Mouse (Mus musculus): Measurements from ENCODE around the gene E2f3. TPM values are rescaled to one million over a fixed set of nuclear protein-coding genes. Genes with fewer than 3 reads are reported as not detected.

Gene E2f3
- total and polyA plus RNA-seq, 2 experiments, result 1.7 to 1.9 TPM

DNA sequence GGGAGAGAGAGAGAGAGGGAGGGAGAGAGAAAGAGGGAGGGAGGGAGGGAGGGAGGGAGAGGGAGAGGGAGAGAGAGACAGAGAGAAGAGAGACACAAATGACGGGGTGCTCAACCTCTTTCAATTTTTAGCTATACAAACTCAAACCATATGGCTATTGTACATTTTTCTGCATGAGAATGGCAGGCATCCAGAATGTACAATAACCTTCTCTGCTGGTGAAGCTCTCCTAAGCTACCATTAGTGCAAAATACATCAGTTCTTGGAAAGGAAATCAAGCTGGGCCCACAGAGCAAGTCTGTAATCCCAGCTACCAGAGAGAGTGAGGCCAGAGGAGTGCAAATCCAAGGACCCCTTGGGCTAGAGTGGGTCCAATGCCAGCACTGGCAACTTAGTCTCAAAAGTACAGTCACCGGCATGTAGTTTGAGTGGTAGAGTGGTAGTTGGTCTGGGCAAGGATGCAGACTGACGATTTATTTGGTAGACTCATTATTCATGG is 42.3 kb downstream of the E2f3 start:
- peaks cover 17% of the 10 kb centered on the region for H3K4me1 ChIP-seq (ENCODE audit: control insufficient read depth, insufficient read depth, low read length)
- no peak for DNase-seq (ENCODE audit: extremely low read depth, low read depth, low spot score)
- no peaks in the 10 kb centered on the region for H3K36me3 ChIP-seq (ENCODE audit: control insufficient read depth, insufficient read depth, low read length)
- 92% methylated on average over 3 of the region's 3 CpGs for WGBS
- no peaks in the 10 kb centered on the region for H3K27me3 ChIP-seq (ENCODE audit: control insufficient read depth, insufficient read depth, low read length)
- no peak overlapping the region for H3K9ac ChIP-seq (ENCODE audit: low read depth, low read length)
- no peak overlapping the region for H3K27ac ChIP-seq (replicated peaks; ENCODE audit: insufficient read depth, low read depth, low read length)
- no peak for TF ChIP-seq POLR2A (IDR thresholded peaks at IDR 0.05; ENCODE audit: extremely low read depth, insufficient read depth, low read length)
- TF ChIP-seq CTCF (IDR thresholded peaks at IDR 0.05; ENCODE audit: low read depth, low read length), result no peak
- no peak overlapping the region for H3K4me3 ChIP-seq (ENCODE audit: insufficient read depth, low read depth, low read length)
- H3K79me2 ChIP-seq (ENCODE audit: control insufficient read depth, insufficient read depth, low read length), result peaks cover 12% of the 10 kb centered on the region; the same call in 1 of the 2 replicates

- Histone ChIP-seq H3K79me2 (ENCODE audit: control insufficient read depth, insufficient read depth, low read length) (peaks cover 8% of the 10 kb centered on the region; the same call in 1 of the 2 replicates), H3K9ac (ENCODE audit: low read depth, low read length) (no peak overlapping the region), H3K27ac (replicated peaks; ENCODE audit: insufficient read depth, low read depth, low read length) (no peak overlapping the region), H3K36me3 (ENCODE audit: control insufficient read depth, insufficient read depth, low read length) (no peaks in the 10 kb centered on the region), H3K4me3 (ENCODE audit: insufficient read depth, low read depth, low read length) (no peak overlapping the region), H3K4me1 (ENCODE audit: control insufficient read depth, insufficient read depth, low read length) (peaks cover 13% of the 10 kb centered on the region), H3K27me3 (ENCODE audit: control insufficient read depth, insufficient read depth, low read length) (no peaks in the 10 kb centered on the region)
- peak; percentile 89 for DNase-seq (ENCODE audit: extremely low read depth, low read depth, low spot score)
- TF ChIP-seq POLR2A (IDR thresholded peaks at IDR 0.05; ENCODE audit: extremely low read depth, insufficient read depth, low read length) (no peak), CTCF (IDR thresholded peaks at IDR 0.05; ENCODE audit: low read depth, low read length) (no peak)
- 29% methylated on average over 7 of the region's 7 CpGs for WGBS
These were observed 45.8 kb downstream of the E2f3 start for GRCm38 (mm10) chr13:29940071-29940470.

DNA sequence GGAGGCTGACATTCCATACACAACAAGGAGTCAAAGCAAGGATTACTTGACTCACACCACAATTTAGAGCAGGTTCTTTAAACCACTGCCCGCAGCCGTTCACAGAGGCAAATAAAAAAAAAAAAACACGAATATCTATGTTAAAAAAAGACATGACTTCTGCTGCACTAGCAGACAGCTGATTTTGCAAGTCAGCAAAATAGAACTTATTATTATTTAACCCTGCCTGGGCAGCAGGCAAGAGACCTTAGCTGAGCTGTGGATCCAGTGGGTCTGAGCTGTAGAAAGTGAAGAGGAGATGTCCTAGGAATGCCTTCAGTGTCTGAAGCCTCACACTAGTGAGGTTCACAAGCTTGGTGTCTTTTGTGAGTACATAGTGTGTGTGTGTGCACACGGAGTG is 46.5 kb downstream of the E2f3 start:
- no peak overlapping the region for H3K9ac ChIP-seq (ENCODE audit: low read depth, low read length)
- no peak overlapping the region for H3K27ac ChIP-seq (replicated peaks; ENCODE audit: insufficient read depth, low read depth, low read length)
- no peaks in the 10 kb centered on the region for H3K36me3 ChIP-seq (ENCODE audit: control insufficient read depth, insufficient read depth, low read length)
- peaks cover 11% of the 10 kb centered on the region for H3K4me1 ChIP-seq (ENCODE audit: control insufficient read depth, insufficient read depth, low read length)
- DNase-seq (ENCODE audit: extremely low read depth, low read depth, low spot score), result no peak
- WGBS, result 74% methylated on average over 4 of the region's 4 CpGs
- TF ChIP-seq CTCF (IDR thresholded peaks at IDR 0.05; ENCODE audit: low read depth, low read length) (no peak), POLR2A (IDR thresholded peaks at IDR 0.05; ENCODE audit: extremely low read depth, insufficient read depth, low read length) (no peak)
- H3K79me2 ChIP-seq (ENCODE audit: control insufficient read depth, insufficient read depth, low read length), result peaks cover 8% of the 10 kb centered on the region; the same call in 1 of the 2 replicates
- H3K4me3 ChIP-seq (ENCODE audit: insufficient read depth, low read depth, low read length), result no peak overlapping the region
- no peaks in the 10 kb centered on the region for H3K27me3 ChIP-seq (ENCODE audit: control insufficient read depth, insufficient read depth, low read length)

DNA sequence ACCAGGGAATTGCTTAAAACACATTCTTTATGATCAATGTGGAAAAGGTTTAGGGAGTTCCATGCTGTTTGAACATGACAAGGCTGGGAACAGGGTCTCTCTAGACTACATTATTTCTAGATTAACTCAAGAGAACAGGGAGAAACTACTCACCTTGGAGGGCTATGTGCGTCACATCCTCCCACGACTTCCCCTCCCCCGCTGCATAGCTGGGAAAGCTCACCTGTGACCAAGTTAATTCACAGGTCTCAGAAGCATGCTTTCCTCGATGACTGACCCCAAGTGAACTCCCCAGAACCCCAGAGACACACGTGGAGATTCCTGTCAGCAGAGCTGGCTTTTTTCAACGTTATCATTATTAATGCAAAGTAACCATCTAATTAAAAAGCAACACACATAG is 47.1 kb downstream of the E2f3 start:
- no peaks in the 10 kb centered on the region for H3K36me3 ChIP-seq (ENCODE audit: control insufficient read depth, insufficient read depth, low read length)
- no peak for DNase-seq (ENCODE audit: extremely low read depth, low read depth, low spot score)
- no peaks in the 10 kb centered on the region for H3K27me3 ChIP-seq (ENCODE audit: control insufficient read depth, insufficient read depth, low read length)
- no peak overlapping the region for H3K9ac ChIP-seq (ENCODE audit: low read depth, low read length)
- H3K4me3 ChIP-seq (ENCODE audit: insufficient read depth, low read depth, low read length), result no peak overlapping the region
- TF ChIP-seq CTCF (IDR thresholded peaks at IDR 0.05; ENCODE audit: low read depth, low read length) (no peak), POLR2A (IDR thresholded peaks at IDR 0.05; ENCODE audit: extremely low read depth, insufficient read depth, low read length) (no peak)
- 79% methylated on average over 6 of the region's 6 CpGs for WGBS
- no peak overlapping the region for H3K27ac ChIP-seq (replicated peaks; ENCODE audit: insufficient read depth, low read depth, low read length)
- H3K4me1 ChIP-seq (ENCODE audit: control insufficient read depth, insufficient read depth, low read length), result peaks cover 10% of the 10 kb centered on the region
- peaks cover 6% of the 10 kb centered on the region; the same call in 1 of the 2 replicates for H3K79me2 ChIP-seq (ENCODE audit: control insufficient read depth, insufficient read depth, low read length)

DNA sequence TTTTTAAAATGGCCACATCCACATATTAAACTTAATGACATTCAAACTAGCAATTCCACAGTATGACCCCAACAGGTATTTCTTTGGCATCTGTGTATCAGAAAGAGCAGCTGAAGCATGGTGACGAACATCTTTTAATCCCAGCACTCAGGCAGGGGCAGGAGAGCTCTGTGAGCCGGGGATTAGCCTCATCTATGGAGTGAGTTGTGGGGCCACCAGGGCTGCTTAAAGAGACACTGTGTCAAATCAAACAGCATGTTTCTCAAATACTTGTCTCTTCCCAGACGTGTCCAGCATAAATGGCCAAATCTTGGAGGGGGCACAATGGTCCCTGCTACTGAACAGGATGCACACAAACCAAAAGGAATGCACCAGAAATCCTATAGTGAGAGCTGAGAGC is 59.7 kb downstream of the E2f3 start:
- H3K27ac ChIP-seq (replicated peaks; ENCODE audit: insufficient read depth, low read depth, low read length), result no peak overlapping the region
- no peaks in the 10 kb centered on the region for H3K36me3 ChIP-seq (ENCODE audit: control insufficient read depth, insufficient read depth, low read length)
- no peak overlapping the region for H3K4me3 ChIP-seq (ENCODE audit: insufficient read depth, low read depth, low read length)
- no peaks in the 10 kb centered on the region; the same call in 1 of the 2 replicates for H3K79me2 ChIP-seq (ENCODE audit: control insufficient read depth, insufficient read depth, low read length)
- H3K9ac ChIP-seq (ENCODE audit: low read depth, low read length), result no peak overlapping the region
- H3K27me3 ChIP-seq (ENCODE audit: control insufficient read depth, insufficient read depth, low read length), result no peaks in the 10 kb centered on the region
- TF ChIP-seq POLR2A (IDR thresholded peaks at IDR 0.05; ENCODE audit: extremely low read depth, insufficient read depth, low read length), result no peak
- no peak for TF ChIP-seq CTCF (IDR thresholded peaks at IDR 0.05; ENCODE audit: low read depth, low read length)
- H3K4me1 ChIP-seq (ENCODE audit: control insufficient read depth, insufficient read depth, low read length), result no peaks in the 10 kb centered on the region
- WGBS, result 80% methylated on average over 3 of the region's 3 CpGs
- no peak for DNase-seq (ENCODE audit: extremely low read depth, low read depth, low spot score)

- Histone ChIP-seq H3K4me1 (ENCODE audit: control insufficient read depth, insufficient read depth, low read length) (no peaks in the 10 kb centered on the region), H3K4me3 (ENCODE audit: insufficient read depth, low read depth, low read length) (no peak overlapping the region), H3K27ac (replicated peaks; ENCODE audit: insufficient read depth, low read depth, low read length) (no peak overlapping the region), H3K79me2 (ENCODE audit: control insufficient read depth, insufficient read depth, low read length) (no peaks in the 10 kb centered on the region), H3K9ac (ENCODE audit: low read depth, low read length) (no peak overlapping the region), H3K36me3 (ENCODE audit: control insufficient read depth, insufficient read depth, low read length) (peaks cover 15% of the 10 kb centered on the region; the same call in 1 of the 2 replicates), H3K27me3 (ENCODE audit: control insufficient read depth, insufficient read depth, low read length) (no peaks in the 10 kb centered on the region)
- WGBS, result 92% methylated on average over 7 of the region's 7 CpGs
- TF ChIP-seq POLR2A (IDR thresholded peaks at IDR 0.05; ENCODE audit: extremely low read depth, insufficient read depth, low read length), result no peak
- no peak for TF ChIP-seq CTCF (IDR thresholded peaks at IDR 0.05; ENCODE audit: low read depth, low read length)
- DNase-seq (ENCODE audit: extremely low read depth, low read depth, low spot score), result no peak
These were observed 66.0 kb downstream of the E2f3 start for GRCm38 (mm10) chr13:29919841-29920240.
